Mouse (Mus musculus): ENCODE results near the gene Ctdsp1.

DNA sequence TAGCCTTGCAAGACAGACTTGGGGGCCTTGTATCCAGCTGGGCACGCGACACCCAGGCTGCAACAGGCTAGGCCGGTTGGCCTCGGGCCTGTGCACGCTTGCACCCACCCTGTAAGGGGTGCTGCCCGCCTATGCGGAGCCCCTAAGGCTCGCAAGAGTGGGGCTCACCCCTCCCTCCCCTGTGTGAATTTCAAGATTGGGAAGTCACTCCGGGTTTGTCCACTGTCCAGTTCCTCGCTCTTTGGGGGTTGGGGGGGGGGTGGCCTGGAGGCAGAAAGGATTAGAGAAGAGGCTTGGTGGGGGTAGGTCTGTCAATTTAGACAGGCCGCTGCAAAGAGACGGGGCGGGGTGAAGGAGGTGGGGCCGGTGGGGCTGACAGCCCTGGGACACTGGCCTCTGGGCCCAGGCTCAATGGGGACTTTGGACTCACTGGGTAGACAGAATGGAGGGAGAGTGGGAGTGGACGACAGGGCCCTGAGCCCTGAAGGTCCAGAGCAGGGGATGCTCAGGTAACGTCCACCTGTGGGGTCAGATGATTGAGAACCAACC, 1.2 kb downstream of the Ctdsp1 start:
- TF ChIP-seq HCFC1 (IDR thresholded peaks at IDR 0.05; ENCODE audit: borderline replicate concordance, insufficient read depth, low read length) (no peak), CHD2 (IDR thresholded peaks at IDR 0.05; ENCODE audit: low read depth, low read length) (no peak), MAFK (IDR thresholded peaks at IDR 0.05; ENCODE audit: insufficient read depth, low read depth, low read length) (no peak)

Data from ES-E14 (cell line).